Mouse (Mus musculus): ENCODE measurements at regions not wholly inside any gene's neighbourhood (a gene's known extent, or its start where the extent isn't known, plus 50 kb on each side); places are given as distances from the start of the nearest gene placed in this dataset.

DNA sequence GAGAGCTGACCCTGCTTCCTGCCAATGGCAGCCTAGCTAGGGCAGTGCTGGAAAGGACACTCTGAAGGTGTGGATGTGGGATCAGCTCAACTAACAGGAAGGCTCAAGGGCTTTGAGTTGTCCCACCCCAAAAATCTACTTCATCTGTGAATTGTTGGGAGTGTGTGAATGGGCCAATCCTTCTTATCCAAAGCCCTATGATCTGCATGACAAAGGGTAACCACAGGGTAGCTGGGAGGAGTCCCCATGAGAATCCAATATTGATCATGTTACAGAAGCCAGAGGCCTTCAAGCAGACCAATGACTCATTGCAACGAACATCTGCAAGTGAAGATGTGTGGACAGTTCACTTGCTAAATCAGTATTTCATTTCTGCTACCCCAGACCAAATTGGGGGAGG lies 51.1 kb upstream of the Adra1b start:
- ATAC-seq (replicated peaks; ENCODE audit: low read depth, poor library complexity, severe bottlenecking) = no peak

DNA sequence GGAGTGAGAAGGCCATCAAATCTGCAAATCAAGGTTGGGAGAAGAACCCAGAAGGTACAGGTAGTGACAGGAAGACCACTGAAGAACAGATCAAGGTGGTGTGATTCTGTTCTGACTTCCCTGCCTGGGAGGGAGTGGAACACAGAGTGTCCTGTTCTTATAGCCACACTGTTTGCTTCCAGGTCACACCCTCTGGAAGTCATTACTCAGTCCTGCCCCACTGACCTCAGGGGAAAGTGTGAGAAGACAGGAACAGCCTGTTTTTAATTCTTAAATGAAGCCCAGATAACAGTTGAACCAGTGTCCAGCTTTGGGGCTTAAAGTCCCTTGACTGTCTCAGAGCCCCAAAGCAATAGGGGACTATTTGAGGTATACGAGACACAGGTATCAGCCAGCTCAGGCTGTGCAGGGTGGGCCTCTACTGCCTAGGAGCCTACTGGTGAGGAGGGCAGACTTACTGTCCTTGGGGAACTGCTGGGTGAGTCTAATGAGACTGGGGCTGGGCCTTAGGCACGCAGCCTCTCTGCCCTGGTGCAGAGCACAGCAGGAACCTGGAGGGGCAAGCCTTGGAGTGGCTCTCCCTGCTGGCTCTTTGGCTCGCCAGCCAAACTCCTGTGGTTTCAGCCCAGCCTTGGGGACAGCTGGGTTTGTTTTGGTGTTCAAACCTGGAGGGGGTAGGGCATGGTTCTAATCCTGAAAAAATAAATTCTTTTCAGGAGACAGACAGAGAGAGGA lies 57.4 kb upstream of the Adra1b start:
- 0 out of 2 replicates have a peak, but pooled peaks have one; percentile 22 for ATAC-seq (replicated peaks; ENCODE audit: low read depth, poor library complexity, severe bottlenecking)

- ATAC-seq (replicated peaks; ENCODE audit: low read depth, poor library complexity, severe bottlenecking) = 0 out of 2 replicates have a peak, but pooled peaks have one; percentile 32
Observed at GRCm38 (mm10) chr11:43958976-43959315, 57.9 kb upstream of the Adra1b start.

GRCm38 (mm10) chr11:43960348-43961105 lies 59.5 kb upstream of the Adra1b start:
- peak; percentile 78 for ATAC-seq (replicated peaks; ENCODE audit: low read depth, poor library complexity, severe bottlenecking)

- no peak for ATAC-seq (replicated peaks; ENCODE audit: low read depth, poor library complexity, severe bottlenecking)
Observed at GRCm38 (mm10) chr11:43961398-43962070, 60.5 kb upstream of the Adra1b start.

DNA sequence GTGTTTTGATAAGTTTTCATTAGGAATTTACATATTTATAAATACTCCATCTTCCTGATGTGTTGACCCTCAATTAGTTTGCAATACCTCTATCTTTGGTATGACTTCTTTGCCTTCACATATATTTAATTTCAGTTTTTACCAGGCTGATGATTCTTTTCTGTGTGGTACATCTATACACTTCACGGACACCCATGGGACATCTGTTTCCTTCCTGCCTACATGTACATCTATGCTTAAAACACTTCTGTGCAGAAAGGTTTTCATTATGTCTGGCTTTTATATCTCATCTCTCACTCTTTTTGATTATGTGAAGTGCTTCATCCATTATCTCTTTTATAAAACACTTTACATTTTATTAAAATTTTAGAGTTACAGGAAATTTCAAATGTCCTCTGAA lies 66.8 kb upstream of the Adra1b start:
- no peak for ATAC-seq (replicated peaks; ENCODE audit: low read depth, poor library complexity, severe bottlenecking)

- no peak for ATAC-seq (replicated peaks; ENCODE audit: low read depth, poor library complexity, severe bottlenecking)
Observed at GRCm38 (mm10) chr11:43971886-43972285, 70.9 kb upstream of the Adra1b start.

- ATAC-seq (replicated peaks; ENCODE audit: low read depth, poor library complexity, severe bottlenecking) = no peak
Observed at GRCm38 (mm10) chr11:43976024-43976423, 75.0 kb upstream of the Adra1b start.

DNA sequence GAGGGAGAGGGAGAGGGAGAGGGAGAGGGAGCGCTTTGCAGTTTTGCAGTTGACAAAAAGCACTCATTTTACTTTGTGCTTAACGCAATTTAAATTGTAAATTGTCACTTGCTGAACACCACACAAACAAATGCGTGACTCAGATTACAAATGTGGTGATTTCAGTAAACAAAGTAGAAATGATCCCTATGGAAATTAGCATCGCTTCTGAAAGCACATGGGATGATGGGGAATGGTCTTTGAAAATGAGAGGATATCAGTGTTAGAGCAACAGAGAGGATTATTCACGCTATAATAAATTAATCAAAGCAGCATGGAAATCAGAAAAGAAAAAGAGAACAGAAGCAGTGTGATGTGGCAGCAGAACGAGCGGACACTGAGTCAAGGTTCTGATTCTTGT lies 78.4 kb upstream of the Adra1b start:
- ATAC-seq (replicated peaks; ENCODE audit: low read depth, poor library complexity, severe bottlenecking) = no peak

DNA sequence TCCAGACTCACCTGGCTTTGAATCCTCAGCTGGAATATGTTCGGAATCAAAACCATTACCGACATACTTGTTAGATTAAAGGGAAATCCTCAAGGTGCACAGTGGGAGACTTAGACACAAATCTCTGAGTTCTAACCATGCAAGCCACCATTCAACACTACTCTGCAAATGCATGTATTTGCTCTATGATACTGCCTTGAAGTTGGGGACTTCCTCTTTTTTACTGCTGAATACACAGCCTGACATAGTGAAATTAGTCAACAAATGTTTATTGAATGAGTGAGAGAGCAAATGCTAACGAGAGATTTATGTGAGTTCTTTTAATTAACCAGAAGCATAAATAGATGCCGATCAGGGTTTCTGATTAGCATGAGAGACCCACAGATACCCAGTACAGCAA lies 79.4 kb upstream of the Adra1b start:
- 0 out of 2 replicates have a peak, but pooled peaks have one; percentile 36 for ATAC-seq (replicated peaks; ENCODE audit: low read depth, poor library complexity, severe bottlenecking)

- no peak for ATAC-seq (replicated peaks; ENCODE audit: low read depth, poor library complexity, severe bottlenecking)
Observed at GRCm38 (mm10) chr11:43989911-43990430, 89.0 kb upstream of the Adra1b start.

- no peak for ATAC-seq (replicated peaks; ENCODE audit: low read depth, poor library complexity, severe bottlenecking)
Observed at GRCm38 (mm10) chr11:43992011-43992471, 91.0 kb upstream of the Adra1b start.

- ATAC-seq (replicated peaks; ENCODE audit: low read depth, poor library complexity, severe bottlenecking) = no peak
Observed at GRCm38 (mm10) chr11:43998046-43998725, 97.2 kb upstream of the Adra1b start.

DNA sequence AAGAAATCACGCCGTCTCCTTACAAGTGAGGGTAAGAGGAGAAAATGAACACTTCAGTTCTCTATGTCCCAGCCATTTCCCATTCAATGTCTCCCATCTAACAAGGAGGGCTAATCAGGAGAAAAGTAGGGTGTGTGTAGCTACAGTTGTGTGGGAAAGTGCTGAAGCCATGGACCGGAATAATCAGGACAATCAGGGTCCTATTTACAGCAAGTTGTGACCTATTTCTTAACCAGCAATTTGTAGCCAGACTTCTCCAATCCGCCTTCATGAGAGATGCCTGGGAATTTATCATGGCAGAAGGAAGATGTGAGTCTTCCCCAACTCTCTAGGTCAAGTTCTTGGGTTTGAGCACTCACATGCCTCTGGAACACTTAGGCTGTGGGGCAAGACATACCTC lies 99.0 kb upstream of the Adra1b start:
- no peak for ATAC-seq (replicated peaks; ENCODE audit: low read depth, poor library complexity, severe bottlenecking)

GRCm38 (mm10) chr11:44001843-44002589 lies 101.0 kb upstream of the Adra1b start:
- ATAC-seq (replicated peaks; ENCODE audit: low read depth, poor library complexity, severe bottlenecking) = no peak

GRCm38 (mm10) chr11:44002716-44003522 lies 101.9 kb upstream of the Adra1b start:
- ATAC-seq (replicated peaks; ENCODE audit: low read depth, poor library complexity, severe bottlenecking) = no peak

DNA sequence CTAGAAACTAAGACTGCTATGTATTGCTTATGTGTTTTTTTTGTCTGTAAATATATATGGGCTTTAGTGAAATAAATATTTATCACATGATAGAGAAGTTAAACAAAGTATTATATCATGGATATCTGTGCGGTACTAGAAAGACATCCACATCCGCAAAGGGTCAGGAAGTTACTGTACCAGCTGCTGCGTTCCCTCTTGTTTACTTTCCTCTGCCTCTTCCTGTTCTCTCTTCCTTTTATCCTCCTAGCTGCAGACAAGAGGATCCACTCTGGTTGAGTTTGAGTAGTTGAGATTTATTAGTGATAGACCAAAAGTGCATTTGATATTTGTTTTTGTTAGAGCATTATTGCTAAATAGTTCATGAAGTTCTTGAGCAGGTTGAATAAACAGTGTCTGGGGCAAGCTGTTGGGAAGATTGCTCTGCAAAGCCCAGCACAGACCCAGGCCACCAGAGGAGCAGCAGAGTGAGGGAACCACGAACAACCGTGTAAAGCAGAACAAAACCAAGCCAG lies 106.6 kb upstream of the Adra1b start:
- no peak for ATAC-seq (replicated peaks; ENCODE audit: low read depth, poor library complexity, severe bottlenecking)

GRCm38 (mm10) chr11:44012314-44012713 lies 111.3 kb upstream of the Adra1b start:
- peak; percentile 54 for ATAC-seq (replicated peaks; ENCODE audit: low read depth, poor library complexity, severe bottlenecking)

Data from common myeloid progenitor, adult 5-6 weeks (primary cell).